In genomic region chr7:144325603-144326002, GRCm38 (mm10) we compare ENCODE assay signal across 16 mouse cellular contexts.
DNase-seq lines count a peak whose midpoint lies in the region; ATAC-seq and TF ChIP-seq lines count a peak whose summit lies in the region.
"Had no signal": no experiment of that assay in that cellular context is flagged by ENCODE, and none has a peak within 500 bp of the region (broad histone marks: within the 10 kb centered on the region; RNA-seq: fewer than 3 reads in every experiment).

No protein-coding gene starts in this region.

- no peak for TF ChIP-seq CTCF in layer of hippocampus, adult 2 months (conservative IDR thresholded peaks at IDR 0.05)

- H3K36me3 ChIP-seq in hindbrain, embryonic 16.5 days (ENCODE audit: control insufficient read depth, insufficient read depth, low read length): no peaks in the 10 kb centered on the region
- H3K36me3 ChIP-seq: heart, embryonic 10.5 days; hindbrain, embryonic 10.5 days; midbrain, embryonic 12.5 days had no signal

- intact Hi-C loops in left cerebral cortex, postnatal 14 days (cut with DNase I): no loop called here

- H3K27ac ChIP-seq in layer of hippocampus, adult 2 months: peak overlapping the region; percentile 92
- no peak overlapping the region for H3K27ac ChIP-seq in hindbrain, embryonic 16.5 days (ENCODE audit: low read depth, low read length)
- H3K27ac ChIP-seq: heart, embryonic 10.5 days; hindbrain, embryonic 10.5 days; kidney, postnatal 0 days; liver, embryonic 14.5 days; midbrain, embryonic 12.5 days; stomach, postnatal 0 days had no signal

- H3K27me3 ChIP-seq in hindbrain, embryonic 16.5 days (replicated peaks; ENCODE audit: control insufficient read depth, insufficient read depth, low read length): no peaks in the 10 kb centered on the region
- H3K27me3 ChIP-seq: midbrain, embryonic 12.5 days; Patski had no signal

- no peak overlapping the region for H3K9ac ChIP-seq in hindbrain, embryonic 16.5 days (ENCODE audit: low read depth, low read length)
- H3K9ac ChIP-seq: liver, embryonic 14.5 days; midbrain, embryonic 12.5 days had no signal

- 83% methylated on average over 10 of the region's 10 CpGs for WGBS in hindbrain, embryonic 16.5 days

- DNase-seq in cerebellum, postnatal 25 days: peak; percentile 54 to 55
- no peak for DNase-seq in cerebellum, adult 18-20 months
- DNase-seq in layer of hippocampus, adult 2 months (ENCODE audit: low spot score in 2 of 2): peak; percentile 63 to 64
- DNase-seq in left cerebral cortex, postnatal 14 days (ENCODE audit: low spot score in 2 of 2): peak; percentile 76 to 80
- DNase-seq in right cerebral cortex, postnatal 36 days (ENCODE audit: low spot score in 2 of 2): peak; percentile 77 to 84
- DNase-seq in adrenal gland, postnatal 36 days: no peak
- DNase-seq: lung, postnatal 36 days had no signal

- H3K4me1 ChIP-seq in hindbrain, embryonic 16.5 days (ENCODE audit: control insufficient read depth, insufficient read depth, low read depth, low read length): no peaks in the 10 kb centered on the region; the same call in 1 of the 2 replicates
- H3K4me1 ChIP-seq: heart, embryonic 10.5 days; hindbrain, embryonic 10.5 days; midbrain, embryonic 12.5 days had no signal

- H3K4me3 ChIP-seq in layer of hippocampus, adult 2 months: no peak overlapping the region
- no peak overlapping the region for H3K4me3 ChIP-seq in hindbrain, embryonic 16.5 days (ENCODE audit: low read length)
- H3K4me3 ChIP-seq: heart, embryonic 10.5 days; hindbrain, embryonic 10.5 days; midbrain, embryonic 12.5 days had no signal

- ATAC-seq in activated CD4-positive, CD25-positive, alpha-beta regulatory T cell, adult 4 months: no peak
- no peak for ATAC-seq in hindbrain, embryonic 16.5 days
- ATAC-seq: Patski had no signal

- no peaks in the 10 kb centered on the region for H3K9me3 ChIP-seq in hindbrain, embryonic 16.5 days (ENCODE audit: control insufficient read depth, low read length)
- H3K9me3 ChIP-seq: heart, embryonic 10.5 days; hindbrain, embryonic 10.5 days; midbrain, embryonic 12.5 days had no signal

- no peak overlapping the region for H3K4me2 ChIP-seq in hindbrain, embryonic 16.5 days (ENCODE audit: low read length)
- H3K4me2 ChIP-seq: midbrain, embryonic 12.5 days had no signal

Comparison
In these comparisons a context has a peak if more than half of its experiments do, and no peak if none do; other contexts are left out.
1. DNase-seq: peak in cerebellum, postnatal 25 days (2 of 2), layer of hippocampus, adult 2 months (2 of 2), left cerebral cortex, postnatal 14 days (2 of 2) and right cerebral cortex, postnatal 36 days (2 of 2); none in cerebellum, adult 18-20 months (0 of 2) and adrenal gland, postnatal 36 days (0 of 2).